Mouse (Mus musculus) MEL-GATA-1-ER (cell line): ENCODE measurements at regions not wholly inside any gene's neighbourhood (a gene's known extent, or its start where the extent isn't known, plus 50 kb on each side); places are given as distances from the start of the nearest gene placed in this dataset.

Experiments
- DNase-seq: peaks from one replicate; pipeline ENCODE4 v3.0.0-alpha.2; 2012; ENCODE audit warnings: low read depth; ENCODE audit errors: extremely low read depth

DNA sequence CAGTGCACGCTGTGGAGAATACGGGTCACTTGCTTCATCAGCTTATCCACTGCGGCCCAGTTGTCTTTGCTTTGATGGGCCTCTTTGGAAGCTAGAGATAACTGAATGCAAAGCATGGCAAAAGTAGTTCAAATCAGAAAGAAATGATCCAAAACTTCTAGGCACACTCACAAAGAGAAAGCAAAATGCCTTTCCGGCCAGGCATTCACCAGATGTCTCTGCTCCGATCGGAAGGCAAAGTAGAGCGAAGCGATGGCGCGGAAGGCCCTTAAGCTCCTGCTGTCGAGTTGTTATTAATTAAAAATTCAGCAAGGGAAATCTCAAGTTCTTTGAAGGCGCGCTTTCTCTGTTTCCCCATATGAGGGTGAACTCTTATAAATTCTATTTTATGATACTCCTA lies 401.9 kb upstream of the Slc35b3 start:
- DNase-seq, result no peak

DNA sequence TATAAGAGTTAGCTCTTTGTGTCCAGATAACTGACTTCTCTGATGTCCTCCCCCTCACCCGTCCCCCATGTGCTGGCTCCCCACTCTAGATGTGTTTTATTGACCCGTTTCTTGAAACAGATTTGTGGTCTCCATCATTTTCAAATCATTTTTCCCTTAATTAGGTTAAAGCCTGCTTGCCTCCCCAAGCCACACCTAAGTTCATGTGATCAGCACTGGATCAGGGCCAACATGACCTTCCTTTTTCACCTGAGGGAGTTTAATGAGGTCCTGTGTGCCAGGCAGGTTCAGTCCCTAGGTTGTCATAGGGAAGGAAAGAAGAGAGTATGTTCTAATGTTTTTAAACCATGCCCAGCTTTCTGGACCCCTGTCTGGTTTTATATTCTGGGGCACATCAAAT lies 390.9 kb upstream of the Slc35b3 start:
- no peak for DNase-seq

DNA sequence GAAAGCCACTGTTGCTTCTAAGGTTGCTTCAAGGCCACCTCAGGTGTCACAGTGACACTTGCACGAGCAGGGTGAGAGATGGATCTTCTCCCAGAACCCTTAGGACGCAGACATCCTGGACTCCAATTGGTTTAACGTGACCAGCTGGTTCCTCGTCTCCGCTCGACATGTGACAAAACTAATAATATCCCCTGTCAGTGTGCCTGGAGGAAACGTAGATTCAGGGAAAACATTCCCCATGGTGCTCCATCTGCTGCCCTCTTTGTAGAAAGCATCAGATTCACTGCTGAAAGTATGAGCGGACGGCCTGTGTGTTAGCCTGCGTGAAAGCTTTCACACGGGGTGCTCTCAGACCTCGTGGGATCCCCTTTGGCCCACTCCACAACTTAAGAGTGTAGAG lies 390.0 kb upstream of the Slc35b3 start:
- no peak for DNase-seq

DNA sequence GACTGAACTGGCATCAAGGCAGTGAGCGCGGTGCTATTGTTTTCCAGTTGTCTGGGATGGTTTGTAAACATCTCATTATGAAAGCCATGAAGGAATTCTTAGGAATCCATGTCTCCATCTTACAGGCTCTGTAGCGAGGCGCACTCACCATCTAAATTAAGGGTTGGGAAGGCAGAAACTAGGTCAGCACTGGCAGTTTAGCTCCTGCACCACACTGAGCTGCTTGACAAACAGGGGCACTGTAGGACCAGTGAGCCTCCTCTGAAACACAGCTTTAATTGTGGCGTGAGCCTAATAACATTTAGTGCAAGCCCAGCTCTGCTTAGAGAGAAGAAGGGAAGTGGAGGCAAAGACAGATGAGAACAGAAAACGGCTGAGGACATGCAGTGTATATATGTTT lies 387.1 kb upstream of the Slc35b3 start:
- no peak for DNase-seq

DNA sequence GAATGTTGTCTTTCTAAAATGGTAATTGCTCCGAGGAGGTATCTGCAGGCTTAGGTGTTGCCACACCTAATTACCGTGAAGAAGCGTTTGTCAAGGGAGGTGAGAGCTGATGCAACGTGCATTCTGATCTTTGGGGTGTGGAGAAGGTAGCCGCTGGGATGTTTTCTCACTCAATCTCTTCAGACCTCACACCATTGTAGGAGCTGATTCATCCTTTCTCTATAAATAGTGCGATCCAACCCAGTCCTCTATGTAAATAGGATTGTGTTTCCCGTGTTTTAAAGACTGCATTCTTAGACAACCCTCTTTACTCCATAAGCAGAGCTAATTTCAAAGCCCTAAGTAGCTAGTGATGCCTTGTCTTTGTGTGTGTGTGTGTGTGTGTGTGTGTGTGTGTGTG lies 374.2 kb upstream of the Slc35b3 start:
- no peak for DNase-seq

DNA sequence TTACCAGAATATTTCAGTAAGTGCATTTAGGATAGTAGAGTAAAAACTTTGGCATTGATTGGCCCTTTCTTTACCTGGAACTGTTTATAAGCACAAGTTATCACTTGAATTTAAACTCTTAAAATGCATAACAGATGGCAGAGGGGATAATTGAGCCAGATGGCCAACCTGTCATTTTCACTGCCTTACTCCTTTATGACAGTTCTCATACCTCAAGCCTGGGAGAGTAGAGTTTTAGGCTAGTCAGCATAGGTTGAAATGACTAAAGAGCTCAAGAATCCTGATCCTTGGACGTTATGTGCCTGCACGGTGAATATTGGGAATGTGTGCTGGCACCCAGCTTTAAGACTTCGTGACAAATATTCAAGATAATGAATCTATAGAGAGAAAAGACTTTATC lies 369.1 kb upstream of the Slc35b3 start:
- DNase-seq, result no peak

DNA sequence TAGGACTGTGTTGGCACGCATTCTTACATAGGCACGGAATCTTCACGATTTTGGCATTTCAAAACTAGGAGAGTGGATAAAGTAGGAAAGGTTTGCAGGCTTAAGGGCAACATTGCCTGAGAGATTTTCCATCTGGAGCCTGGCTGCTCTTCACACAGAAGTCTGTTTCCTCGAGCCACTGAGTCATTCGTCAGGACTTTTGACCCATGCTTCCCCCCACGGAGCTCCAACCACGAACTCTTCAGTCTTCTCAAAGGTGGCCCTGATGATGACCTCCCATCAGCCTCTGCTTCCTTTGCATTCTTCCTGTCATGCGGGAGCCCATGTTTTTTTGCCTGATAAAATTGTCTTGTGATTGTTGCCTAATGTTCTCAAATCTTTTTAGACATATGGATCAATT lies 365.5 kb upstream of the Slc35b3 start:
- DNase-seq, result no peak

DNA sequence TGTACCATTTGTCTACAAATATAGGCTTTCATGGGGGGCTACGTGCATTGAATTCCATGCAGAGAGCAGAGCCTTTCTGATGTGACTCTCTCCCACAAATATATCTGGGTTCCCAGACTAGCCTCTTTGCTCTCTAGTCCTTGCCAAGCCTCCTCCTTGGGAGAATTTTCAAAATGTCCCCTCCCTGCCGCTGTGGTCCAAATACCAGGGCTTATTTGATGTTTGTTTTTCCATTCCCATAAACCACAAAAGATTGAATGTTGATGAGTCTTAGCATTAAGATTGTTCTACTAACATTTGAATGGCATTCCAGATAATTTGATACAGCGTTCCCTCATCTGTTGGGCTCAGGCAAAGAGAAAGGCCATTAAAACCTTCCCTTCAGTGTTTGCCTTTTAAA lies 360.4 kb upstream of the Slc35b3 start:
- DNase-seq, result no peak

DNA sequence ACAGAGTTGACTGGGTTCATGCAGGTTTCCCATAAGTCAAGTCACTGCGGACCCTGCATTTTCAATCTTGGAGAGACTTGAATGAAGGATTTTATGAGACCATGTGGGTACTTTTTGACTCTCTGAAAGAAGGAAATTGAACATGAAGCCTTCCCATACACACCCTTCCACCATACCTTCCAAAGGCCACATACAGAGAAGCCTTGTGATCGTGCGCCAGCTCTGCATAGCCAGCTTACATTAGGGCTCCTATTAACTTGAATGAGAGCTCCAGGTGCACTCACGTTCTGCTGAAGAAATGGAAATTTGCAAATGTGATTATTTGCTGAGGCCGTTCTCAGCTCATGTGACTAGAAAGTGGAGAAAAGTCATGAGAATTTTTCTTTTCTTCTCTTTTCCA lies 349.1 kb upstream of the Slc35b3 start:
- DNase-seq, result no peak

DNA sequence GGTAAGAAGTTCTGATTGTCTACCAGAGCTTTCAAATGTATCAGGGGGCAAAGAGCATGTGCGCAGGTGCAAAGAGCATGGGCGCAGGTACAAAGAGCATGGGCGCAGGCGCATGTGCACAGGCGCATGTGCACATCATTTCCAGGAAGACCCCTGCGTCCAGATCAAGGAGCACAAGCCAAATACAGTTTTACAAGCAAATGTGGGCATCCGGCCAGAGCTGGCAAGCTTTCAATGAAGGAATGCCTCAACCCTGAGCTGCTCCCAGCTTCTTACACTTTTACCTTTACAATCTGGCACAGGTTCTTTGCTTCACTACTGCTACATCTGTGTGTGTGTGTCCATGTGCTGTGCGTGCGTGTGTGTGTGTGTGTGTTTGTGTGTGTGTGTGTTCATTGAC lies 347.2 kb upstream of the Slc35b3 start:
- DNase-seq, result no peak

DNA sequence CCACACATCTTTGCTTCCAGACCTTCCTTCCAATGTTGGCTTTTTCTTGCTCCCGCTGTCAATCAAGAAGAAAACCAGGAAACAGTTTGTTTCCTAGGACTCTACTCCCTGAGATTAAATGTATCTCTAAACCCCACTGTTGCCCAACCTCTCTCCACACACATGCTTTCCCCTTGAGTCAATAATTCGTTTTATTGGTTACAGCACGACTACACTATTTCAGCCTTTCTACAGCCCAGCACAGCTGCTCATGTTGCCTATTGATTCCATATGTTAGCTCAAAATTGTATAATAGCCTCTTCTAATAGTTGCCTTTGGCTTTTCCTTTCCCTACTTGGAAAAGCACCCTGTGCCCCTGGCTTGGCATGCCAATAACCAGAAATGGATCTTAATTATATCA lies 346.2 kb upstream of the Slc35b3 start:
- DNase-seq, result no peak

DNA sequence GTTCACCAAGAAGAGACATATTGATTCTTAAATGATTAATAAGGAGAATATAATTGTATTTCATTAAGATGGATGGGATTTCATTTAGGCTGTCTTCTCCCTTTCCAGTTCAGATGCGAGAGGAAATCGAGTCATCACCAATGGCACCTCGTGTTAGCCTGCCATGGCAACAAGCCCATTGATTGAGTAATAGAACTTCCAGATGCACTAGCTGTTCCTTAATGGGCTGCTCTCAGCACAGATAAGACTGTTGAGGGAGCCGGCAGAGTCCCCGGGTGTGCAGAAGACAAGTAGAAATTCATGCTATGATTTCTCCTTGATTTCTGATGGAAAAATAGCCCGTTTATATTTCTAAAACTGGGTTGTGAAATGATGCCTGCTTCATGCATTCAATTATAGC lies 336.5 kb upstream of the Slc35b3 start:
- no peak for DNase-seq

DNA sequence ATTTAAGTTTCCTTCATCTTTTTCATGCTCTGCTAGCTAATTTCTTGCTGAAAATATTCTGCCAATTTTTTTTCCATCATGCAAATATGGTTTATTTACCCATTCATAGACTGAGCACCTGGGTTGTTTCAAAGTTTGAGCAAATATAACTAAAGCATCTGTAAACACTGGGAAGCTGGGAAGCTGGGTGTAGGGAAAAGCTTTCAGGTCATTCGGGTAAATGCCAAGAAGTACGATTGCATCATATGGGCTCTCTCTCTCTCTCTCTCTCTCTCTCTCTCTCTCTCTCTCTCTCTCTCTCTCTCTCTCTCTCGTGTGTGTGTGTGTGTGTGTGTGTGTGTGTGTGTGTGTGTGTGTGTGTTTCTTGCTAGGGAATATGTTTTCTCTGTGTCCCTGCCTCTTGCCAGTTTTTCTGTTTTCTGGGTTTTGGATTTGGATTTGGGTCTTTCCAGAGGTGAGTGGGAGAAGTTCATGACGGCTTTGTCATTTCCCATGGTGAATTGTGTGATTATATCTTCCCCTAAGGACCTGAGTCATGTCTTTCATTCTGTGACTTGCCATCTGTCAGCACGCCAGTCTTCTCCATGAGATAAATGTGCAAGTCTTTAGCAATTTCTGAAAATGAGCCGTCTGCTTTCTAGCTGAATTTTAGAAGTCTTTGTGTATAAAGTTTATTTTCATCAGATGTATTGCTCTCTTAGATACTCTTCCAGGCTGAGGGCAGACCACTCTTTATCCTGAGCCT lies 329.7 kb upstream of the Slc35b3 start:
- DNase-seq, result no peak

DNA sequence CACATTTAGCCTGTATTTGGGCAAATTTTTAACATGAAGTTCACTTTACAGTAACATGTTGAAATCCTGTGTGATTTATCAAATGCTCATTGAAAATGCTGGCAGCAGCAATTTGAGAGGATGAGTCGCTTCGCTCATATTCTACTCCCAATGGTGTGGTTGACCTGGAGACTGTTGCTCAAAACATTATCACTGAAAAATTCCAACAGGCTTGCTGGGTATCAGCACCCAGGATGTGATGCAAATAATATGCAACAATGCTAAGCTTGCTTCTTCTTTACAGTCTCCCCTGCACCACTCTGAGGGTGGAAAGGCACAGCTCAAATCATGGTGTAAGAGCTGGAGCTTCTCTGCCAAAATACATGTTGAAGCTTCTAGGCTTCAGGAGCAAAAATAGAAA lies 321.6 kb upstream of the Slc35b3 start:
- no peak for DNase-seq

DNA sequence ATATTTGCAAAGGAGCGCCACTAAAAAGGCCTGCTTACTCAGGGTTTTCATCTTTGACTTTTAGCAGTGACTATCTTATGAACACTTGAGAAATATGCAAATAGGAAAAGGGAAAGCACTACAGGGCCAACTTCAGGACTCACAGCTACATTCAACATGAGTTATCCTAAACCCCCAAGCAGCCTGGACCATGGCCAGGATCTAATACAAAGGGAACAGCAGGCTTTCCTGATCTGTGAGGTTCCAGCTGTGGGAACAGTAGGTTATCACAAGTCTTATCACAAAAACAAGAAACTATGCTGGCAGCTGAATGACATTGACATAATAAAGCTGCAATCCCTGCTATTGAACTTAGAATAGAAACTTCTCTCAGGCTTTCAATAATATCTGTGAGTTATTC lies 317.4 kb upstream of the Slc35b3 start:
- DNase-seq, result no peak

DNA sequence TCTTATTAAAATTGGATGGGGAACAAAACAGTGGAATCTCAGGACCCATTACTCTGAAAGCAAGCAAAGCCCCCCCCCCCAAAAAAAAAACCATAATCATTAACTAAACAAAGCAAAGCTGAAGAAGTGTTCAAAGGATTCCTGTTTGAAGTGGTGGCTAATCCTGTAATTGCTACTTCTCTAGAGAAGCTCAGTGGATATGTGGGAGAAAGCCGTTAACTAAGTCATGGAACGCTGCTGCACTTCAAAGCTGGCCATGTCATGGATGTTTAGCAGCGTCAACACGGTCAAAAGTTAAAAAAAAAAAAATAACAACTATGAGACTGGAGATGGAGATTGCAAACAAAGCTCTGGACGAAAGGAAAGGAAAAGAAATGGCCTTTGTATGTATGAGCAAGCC lies 305.3 kb upstream of the Slc35b3 start:
- DNase-seq, result no peak

DNA sequence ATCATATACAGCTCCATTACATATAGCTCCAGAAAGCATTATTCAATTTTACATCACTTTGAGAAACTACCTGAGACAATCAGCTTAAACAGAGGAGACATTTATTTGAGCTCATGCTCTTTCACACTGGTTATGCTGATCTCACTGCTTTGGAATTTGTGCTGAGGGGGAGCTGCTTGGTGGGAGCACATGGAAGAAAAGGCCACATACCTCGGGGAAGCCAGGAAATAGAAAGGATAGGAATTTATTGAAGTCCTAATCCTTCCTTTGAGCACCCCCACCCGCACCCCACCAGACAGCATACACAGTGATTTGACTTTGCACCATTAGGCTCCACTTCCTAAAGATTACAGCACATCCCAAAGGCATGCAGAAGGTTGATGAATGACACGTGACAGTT lies 296.0 kb upstream of the Slc35b3 start:
- no peak for DNase-seq

DNA sequence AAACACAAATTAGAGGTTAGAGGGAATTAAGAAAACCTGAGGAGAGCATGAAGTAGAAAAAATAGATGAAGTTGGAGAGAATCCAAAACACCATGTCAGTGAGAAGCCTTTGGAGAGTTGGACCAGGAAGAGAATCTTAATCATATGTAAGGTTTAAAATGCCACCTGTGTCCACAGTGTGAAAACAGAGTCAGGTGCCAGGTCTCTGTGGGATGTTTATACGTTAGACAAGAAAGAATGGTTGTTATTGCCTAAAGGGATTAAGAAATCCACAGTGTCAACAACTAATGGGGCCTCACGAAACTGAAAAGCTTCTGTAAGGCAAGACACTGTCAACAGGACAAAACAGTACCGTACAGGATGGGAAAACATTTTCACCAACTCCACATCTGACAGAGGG lies 294.7 kb upstream of the Slc35b3 start:
- DNase-seq, result no peak

DNA sequence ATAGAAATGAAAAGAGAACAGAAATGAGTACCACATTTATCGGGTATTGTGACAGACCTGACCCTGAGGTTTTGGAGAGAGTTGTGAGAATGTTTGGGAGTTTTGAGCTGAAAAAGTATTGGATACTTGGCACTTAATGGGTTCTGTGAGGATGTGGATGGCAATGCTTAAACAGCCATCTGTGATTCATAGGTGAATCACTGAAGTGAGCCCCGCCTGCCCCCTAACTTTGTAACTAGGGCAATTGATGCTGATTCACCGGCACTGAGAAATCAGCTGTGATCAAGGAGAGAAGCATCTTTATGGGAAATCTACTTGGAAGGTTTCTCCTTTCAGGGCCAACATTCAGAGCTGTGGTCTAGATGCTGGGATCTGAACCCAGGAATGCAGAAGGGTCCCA lies 291.9 kb upstream of the Slc35b3 start:
- DNase-seq, result no peak

DNA sequence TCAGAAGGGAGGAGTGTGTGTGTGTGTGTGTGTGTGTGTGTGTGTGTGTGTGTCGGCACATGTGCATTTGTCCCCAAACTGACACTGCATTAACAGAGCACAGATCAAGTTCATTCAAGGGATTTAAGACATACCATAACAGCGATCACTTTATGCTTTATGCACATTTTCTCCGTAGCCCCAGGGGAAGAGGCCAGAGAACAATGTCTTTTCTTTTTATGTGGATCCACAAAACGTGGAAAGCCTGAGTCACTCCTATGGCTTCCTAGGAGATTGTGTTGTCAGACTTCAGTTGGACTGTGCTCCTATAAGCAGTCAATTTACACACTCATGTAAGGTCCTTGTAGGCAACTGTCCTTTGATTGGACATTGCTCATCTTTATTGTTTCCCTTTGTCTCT lies 289.4 kb upstream of the Slc35b3 start:
- DNase-seq, result no peak

DNA sequence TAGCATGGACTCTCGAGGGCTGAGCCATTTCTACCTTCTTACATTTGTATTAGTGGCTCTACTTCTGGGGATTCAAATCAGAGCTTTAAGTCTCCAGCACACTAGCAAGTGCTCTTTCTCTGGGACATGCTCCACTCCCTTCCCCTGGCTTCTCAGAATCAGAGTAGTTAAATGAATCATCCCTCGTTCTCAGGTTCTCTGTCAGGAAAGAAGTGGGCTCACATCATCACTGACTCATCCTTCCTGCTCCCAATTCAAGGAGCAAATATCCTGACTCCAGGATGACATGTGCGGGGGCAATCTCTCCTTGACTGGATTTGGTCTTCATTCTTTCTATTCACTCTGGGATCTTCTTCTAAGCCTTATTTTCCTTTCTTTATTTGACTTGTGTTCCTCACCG lies 266.2 kb upstream of the Slc35b3 start:
- DNase-seq, result no peak

DNA sequence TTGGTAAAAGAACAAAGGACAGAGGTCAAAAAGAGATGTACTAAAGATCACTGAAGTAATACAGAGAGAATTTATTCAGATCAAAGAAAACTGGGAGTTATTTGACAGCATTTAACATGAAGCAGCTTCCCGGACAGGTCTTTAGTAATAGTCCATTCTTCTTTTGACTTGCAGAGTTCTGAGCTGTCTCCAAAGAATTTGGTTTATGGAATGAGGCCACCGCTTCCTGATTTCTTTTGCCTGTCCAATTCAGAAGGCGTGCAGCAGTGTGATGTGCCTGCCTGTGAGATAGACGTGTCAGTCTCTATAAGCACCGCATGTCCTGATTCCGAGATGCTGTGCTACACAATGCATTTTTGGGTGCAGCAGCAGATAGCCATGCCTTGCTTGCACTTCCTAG lies 265.0 kb upstream of the Slc35b3 start:
- no peak for DNase-seq

DNA sequence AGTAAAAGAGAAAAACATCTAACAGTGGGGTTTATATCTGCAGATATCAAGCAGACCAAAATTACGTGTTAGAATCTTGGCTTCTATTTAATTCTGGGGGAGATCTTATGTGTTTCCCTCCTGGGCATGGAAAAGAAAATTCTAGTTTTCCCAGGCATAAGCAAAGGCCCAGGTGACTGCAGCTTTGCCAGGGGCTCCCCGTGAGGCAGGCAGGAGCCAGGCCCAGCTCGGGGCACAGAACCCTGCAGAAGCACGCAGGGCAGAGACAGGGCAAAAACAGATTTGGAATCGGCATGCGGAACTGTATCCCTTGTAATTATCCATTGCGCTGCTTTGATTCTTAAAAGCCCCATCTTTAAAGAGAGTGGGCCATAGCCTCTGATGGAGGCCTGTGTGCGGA lies 250.4 kb upstream of the Slc35b3 start:
- no peak for DNase-seq

DNA sequence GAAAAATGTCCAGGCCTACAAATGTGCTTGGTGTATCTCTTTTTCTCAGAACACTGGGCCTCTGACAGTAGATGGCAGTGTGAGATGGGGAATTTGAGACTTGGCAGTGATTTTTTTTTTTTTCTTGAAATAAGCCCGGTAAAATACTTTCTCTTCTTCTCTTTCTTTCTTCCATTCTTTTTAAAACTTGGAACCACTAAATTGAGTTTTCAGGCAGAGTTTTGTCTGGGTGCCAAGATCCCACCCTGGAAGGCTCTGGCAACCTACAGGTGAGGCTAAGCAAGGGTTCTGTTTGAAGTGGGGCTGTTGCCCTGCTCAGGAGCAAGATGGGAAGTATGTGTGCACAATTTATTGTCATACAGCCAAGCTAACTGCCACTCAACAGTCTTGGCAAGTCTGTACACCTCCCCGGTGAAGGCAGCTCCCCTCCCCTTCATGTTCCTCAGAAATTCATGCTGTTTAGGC lies 223.1 kb upstream of the Slc35b3 start:
- DNase-seq, result no peak
